Mouse (Mus musculus): ENCODE measurements around the gene Usp6nl. TPM values are rescaled to one million over a fixed set of nuclear protein-coding genes. Genes with fewer than 3 reads are reported as not detected.

Gene Usp6nl
- total RNA-seq, 2 experiments from 2014 or later: 8.3 to 9.7 TPM

DNA sequence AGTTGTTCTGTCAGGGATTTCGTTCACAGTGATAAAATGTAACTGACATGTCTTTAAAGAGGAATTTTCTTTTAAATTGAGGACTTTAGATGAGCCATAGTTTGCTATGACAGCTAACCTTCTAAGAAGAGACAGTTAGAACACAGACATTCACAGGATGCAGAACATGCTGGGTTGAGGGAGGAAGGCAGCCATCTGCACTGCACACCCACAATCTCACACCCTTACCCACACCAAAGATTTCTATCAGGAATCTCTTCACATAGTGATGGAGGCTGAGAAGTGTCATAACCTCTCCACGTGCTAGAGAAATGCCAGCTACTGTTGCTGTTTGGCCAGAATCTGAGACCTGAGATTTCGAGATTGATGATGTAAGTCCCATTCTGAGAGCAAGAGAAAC lies 139.8 kb downstream of the Usp6nl start:
- ATAC-seq (replicated peaks; ENCODE audit: poor library complexity, severe bottlenecking): no peak

DNA sequence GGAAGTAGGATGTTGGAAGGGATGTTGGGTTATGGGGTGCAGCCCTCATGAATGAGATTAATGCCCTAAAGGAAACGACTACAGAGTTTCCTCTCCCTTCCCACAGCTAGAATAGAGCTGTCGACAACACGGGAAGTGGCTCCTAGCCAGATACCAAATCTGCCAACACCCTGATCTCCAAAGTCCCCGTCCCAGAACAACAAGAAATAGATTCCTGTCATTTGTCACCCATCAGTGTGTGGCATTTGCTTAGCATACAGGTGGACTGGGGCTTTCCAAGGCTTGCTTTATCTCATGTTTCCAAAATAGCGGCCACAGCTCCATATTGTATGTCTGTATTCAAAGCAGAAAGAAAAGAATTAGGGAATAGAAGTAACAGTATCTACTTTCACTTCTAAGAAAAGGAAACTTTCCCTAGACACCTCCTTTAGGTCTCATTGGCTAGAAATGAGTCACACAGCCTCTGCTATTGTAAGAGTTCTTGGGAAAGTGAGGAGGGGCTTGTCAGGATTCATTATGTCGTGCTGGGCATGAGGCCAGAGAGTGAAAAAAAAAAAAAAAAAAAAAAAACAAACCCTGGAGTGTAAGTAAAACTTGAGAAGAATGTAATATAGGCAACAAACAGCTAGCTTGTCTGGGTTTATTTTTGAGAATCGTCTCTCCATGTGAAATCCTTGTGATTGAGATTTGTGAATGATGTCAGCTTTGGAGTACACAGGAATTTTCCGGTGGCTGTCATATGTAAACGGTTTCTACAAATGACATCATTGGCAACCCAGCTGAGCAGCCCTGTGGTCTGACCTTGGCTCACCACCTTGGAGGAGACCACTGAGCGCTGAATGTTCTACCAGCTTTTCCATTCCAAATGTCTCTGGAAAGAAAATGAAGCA lies 141.6 kb downstream of the Usp6nl start:
- no peak for ATAC-seq (replicated peaks; ENCODE audit: poor library complexity, severe bottlenecking)

DNA sequence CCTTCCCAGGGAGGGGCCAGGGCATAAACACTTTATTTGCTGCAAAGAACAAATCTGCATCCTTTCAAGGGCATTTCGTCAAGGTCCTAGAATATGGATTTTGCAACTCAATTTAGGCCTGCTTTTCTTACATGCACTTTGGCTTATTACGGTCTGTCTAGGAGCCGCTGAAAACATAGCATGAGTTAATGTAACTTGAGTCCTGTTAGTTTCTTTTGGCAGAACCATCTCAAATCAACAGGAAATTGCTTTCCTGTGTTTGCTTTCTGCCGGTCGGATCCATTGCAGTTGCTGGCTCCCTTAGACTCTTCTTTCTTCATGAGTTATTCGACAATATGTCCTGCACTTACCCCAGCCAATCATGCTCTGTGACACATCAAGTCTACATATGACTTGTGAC lies 143.9 kb downstream of the Usp6nl start:
- no peak for ATAC-seq (replicated peaks; ENCODE audit: poor library complexity, severe bottlenecking)

DNA sequence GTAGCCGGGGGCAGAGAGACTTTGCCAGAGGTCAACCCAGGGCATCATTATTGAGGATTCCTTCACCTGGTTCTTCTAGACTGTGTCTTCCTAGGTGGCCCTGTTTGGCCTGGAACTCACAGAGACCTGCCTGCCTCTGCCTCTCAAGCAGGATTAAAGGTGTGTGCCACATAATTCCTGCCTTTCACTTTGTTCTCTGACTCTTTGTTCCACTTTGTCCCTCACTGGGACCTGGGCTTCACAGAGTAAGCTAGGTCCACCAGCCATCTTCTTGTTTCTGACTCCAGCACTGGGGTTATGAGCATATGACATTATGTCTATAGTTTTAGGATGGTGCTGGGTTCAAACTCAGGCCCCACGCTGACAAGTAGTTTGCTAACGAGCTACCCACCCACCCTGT lies 144.9 kb downstream of the Usp6nl start:
- ATAC-seq (replicated peaks; ENCODE audit: poor library complexity, severe bottlenecking): no peak

DNA sequence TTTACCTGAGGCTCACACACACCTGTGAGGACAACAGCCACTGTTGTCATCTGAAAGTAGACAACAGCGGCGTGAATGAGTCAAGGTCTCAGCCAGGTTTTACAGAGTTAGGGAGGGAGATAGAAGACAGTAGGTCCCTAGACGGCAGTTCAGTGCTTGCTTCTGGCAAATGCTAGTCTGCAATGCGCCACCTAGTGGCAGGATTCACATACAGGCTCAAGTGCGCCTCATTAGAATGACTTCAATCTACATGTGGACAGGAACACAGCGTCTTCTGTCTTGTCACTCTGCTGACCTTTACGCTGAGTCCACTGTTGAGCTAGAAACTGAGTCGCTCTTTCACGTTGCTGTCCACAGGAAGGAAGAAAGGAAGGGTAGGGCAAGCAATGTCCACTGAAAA lies 146.7 kb downstream of the Usp6nl start:
- peak; percentile 76 for ATAC-seq (replicated peaks; ENCODE audit: poor library complexity, severe bottlenecking)

DNA sequence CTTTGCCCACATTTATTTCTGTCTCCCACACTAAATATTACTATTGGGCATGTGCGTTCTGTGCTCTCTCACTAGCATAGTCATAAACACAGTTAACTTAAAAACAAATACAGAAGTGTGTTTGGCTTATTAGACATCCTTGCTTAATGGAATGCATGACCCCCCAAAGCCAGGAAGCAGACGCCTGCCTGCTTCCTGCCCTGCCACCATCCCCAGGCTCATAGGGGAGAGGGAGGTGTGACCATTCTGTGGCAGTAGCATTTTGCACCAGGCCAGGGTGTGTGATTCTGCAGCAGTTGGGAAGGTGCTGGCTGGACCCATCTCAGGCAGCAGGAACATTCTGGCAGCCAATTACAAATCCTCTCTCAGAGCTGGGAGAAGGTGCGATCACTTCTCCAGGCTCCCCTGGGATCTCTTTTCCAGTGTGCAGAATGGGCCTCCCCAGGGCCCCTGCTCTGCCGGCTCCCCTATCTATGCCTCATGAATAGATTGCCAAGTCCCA lies 148.7 kb downstream of the Usp6nl start:
- ATAC-seq (replicated peaks; ENCODE audit: poor library complexity, severe bottlenecking): peak; percentile 39; the same call in 1 of the 2 replicates

DNA sequence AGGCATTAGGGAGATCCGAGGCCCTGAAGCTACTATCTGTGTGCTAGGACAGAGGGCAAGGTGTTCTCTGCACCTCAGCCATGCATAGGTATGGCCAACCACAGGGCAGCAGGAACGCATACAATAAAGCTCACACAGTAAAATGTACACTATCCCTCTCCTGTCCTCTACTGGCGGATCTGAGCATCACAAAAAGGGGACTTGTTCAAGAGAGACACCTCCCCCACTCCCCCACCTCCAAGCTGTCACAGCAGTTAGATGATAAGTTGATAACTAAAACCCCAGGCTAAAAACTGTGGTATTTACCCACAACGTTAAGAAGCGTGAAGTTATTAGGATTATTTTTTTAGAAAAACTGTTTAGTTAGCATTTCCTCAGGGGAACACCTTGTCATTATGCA lies 151.4 kb downstream of the Usp6nl start:
- no peak for ATAC-seq (replicated peaks; ENCODE audit: poor library complexity, severe bottlenecking)

DNA sequence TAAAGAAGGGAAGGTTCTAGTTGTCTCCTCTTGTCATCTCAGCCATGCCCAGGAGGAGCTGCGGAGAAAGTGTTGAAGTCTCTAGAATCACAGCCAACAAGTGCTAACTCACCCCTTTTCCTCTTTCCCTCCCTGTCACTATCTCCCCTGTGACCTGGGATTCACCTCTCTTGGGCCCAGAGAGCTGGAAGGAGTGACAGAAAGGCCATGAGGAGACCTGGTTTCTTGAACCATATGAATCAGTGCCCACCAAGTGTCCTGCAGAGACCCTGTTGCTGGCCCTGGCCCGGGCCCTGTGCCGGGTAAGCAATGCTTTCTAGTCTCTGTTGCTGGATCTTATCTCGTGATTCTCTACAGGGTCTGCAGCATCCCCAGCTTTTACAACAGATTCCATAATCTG lies 155.4 kb downstream of the Usp6nl start:
- no peak for ATAC-seq (replicated peaks; ENCODE audit: poor library complexity, severe bottlenecking)

DNA sequence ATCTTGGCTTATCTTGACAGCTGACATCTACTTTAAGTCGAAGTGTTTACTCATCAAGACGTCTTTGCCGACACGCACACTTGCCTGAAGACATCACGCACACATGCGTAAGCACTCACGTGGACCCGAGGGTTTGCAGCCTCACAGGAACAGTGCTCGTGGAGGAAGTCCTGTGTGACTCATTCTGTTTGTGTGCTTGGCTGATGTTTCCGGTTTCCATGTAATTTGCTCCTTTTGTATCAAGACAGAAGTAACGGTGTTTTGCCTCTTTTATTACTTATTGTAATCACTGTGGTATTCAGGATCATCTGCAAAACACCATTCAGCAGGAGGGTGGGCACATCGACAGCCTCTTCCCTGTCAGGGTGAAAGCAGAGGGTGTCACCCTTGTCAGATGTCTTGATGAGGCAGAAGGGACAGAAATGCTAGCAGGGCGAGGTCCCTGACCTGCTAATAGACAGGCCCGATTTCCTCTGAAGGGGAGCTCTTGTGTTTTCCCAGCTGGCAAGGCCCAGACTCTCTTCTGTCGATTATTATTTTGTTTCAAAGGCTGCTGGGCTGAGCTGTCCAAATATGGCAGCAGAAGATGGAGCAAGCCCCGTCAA lies 156.0 kb downstream of the Usp6nl start:
- ATAC-seq (replicated peaks; ENCODE audit: poor library complexity, severe bottlenecking): peak; percentile 91

DNA sequence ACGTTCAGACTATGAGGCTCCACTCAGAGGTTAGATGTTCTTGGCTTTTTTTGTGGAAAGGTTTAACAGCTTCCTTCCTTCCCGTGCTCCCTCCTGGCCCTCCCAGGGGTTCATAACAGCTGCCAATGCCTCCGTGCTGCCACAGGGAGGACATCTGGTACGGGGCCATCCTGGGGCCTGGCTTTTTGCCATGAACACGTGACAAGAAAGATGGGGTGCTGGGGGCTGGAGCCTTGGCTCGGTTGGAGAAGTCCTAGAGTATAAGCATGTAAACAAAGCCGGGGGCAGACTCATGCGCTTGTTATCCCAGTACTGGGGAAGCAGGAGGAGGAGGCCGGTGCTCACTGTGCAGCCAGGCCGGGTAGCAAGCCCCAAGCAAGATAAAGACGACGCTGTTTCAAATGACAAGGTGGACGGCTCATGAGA lies 156.5 kb downstream of the Usp6nl start:
- peak; percentile 31 for ATAC-seq (replicated peaks; ENCODE audit: poor library complexity, severe bottlenecking)

DNA sequence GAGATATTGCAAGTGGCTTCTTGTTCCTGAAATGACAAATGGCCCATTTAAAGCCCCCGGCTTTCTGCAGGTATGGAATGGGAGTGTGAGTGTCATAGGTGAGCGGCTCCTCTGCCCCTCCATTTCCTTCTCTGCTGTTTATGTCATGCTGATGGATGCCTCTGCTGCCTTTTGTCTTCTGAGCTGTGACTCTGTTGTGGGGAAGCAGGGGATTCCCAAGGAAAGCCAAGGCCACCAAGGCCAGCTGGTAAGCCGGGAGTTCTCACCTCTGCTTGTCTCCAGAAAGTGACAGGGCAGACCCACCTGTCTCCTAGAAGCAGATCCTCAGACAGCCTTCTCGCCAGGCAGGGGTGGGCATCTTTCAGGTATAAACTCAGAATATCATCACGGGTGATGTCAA lies 157.2 kb downstream of the Usp6nl start:
- no peak for ATAC-seq (replicated peaks; ENCODE audit: poor library complexity, severe bottlenecking)

DNA sequence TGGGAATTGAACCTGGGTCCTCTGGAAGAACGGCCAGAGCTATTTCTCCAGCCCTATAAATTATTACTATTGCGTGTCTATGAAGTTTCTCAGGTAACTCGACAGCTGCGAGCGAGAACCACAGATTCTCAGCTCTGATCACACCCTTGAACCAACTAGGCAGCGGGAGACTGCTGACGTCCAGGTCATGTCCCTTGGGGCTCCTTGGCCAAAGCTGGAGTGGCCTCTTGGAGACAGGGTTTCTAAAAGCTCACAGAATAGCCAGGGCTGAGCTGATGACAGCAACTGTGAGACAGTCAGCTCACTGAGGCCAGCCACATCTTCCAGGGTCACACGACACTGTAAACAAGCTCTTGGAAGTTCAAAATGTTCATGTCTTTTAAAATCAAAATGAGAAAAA lies 159.5 kb downstream of the Usp6nl start:
- ATAC-seq (replicated peaks; ENCODE audit: poor library complexity, severe bottlenecking): no peak

DNA sequence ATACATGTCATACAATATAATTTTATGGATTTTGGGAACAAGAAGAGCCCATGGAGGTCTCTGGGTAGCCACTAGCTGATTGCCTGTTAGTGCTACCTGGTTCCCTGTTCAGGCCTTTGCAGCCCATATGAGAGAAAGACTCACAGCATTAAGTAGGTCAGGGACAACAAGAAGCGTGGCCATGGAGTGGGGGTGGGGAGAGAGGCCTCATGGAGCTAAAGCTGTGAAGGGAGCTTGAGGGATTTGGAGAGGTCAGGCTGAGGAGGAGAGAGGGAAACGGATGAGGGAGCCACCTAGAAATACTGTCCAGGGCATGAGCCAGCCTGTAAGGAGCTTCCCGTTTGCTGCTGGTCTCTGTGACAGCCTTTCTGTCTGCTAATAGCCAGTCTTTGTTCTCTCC lies 159.9 kb downstream of the Usp6nl start:
- ATAC-seq (replicated peaks; ENCODE audit: poor library complexity, severe bottlenecking): no peak

DNA sequence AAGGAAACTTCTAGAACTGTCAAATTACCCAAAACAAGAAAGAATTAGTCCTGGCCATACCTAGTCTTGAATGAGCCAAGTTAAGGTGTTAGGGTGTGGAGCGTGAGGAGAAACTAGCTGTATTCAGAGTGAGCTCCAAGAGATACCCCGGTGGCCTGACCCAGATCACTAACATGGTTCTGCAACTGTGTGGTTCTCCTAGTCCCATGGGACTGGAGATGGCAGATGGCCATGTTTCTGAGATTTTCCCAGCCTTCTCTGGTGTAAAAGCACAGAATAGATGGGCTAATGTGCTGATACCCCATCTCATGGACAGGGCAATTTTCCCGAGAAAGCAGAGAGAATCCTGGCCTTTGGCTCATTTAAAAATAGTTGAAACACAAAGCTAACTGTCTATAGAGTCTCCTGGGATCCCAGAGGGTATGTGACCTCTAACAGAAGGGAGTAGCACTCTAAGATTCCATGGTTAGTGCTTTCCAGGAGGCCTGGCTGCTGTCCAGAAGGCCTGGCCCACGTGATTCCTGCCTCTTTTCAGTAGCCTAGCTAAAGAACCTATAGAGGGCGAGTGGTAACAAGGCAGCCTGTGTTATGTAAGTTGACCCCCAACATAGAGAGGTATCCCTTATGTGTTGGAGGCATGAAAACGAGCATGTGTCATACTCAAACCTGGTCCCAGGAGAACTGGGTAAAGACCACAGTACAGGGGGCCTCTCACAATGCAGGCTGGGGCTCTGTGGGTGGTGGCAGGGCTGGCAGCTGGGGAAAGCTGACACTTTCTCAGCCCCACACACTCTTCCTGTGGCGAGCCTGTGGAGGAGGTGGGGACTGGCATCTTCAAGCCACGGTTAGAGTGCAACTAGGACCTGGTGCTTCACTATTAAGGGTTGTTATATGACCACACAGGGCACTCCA lies 160.9 kb downstream of the Usp6nl start:
- ATAC-seq (replicated peaks; ENCODE audit: poor library complexity, severe bottlenecking): no peak

DNA sequence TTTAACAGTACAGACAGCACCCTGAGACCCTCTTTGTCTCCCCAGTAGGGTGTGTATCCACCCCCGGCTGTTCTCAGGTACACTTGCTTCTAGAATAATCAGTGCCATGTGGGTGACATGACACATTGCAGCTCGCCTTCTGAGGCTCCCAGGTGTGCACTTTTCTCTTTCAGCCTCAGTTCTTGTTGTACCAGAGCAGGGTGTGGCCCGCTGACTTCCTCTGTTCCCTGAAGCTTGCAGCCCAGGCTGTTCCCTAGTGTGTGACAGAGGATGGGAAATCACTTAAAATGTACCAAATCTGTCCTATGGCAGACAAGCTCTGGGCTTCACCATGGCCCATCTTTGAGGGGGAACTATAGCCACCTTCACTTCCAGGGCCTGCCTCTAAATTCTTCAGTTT lies 161.7 kb downstream of the Usp6nl start:
- no peak for ATAC-seq (replicated peaks; ENCODE audit: poor library complexity, severe bottlenecking)

DNA sequence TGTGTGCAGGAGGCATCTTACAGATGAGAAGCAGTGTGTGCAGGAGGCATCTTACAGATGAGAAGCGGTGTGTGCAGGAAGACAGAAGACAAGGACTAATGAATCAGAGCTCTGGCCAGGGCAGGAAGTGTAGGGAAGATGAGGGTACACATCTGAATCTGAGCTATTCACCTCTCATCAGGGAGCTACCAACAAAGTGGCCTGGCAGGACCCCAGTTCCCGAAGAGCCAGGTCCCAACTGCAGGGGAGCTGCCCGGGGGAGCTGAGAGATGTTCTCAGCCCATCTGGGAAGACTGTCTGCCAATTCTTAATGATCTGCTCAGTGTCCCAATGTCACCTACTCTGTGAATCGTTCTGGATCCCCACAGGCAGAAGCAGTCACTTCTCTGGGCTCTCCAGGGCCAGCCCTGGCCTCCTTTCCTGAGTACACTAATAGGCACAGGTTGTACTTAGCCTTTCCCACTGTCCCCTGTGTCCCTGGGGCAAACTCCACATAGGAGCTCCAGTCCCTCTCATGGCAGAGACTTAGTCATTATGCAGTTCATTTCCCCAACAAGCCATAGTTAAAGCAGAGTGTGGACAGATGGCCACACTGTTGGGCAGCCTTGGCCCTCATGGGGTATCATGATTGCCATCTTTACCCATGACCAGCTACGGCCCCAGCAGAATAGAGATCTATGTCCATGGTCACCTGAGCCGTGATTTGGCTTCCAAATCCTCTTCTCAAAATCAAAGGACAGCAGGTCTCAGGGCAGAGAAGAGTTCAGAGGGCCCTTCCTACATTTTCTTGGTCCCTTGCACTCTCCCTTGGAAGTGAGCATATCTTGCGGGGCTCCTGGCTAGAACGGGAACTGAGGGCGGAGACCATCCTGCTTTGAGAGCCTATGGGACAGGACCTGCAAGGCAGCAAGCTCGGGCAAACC lies 165.4 kb downstream of the Usp6nl start:
- ATAC-seq (replicated peaks; ENCODE audit: poor library complexity, severe bottlenecking): no peak

DNA sequence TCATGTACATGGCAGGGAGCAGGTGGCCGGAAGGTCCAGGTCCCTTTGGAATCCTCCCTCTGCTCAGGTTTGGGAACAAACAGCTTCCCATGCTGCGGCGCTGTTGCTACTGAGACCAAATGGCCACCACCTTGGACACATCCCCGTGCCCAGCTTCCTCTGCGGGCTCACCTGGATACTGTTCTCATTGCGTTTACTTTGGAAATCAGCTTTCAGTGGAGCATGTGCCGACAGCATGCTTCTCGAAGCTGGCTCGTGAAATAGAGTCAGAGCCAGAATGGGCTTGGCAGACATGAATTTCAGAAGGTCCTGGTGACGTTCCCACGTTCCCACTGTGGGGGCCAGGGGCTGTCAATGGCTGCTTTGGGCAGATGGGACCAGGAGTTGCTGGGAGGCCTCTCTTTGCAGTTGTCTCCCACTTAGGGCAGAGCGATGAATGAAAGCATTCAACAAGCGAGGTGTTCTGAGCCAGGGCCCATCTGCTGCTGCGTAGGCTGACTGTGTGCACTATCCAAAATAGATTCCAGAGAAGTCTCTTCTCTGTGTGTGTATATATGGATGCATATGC lies 166.1 kb downstream of the Usp6nl start:
- ATAC-seq (replicated peaks; ENCODE audit: poor library complexity, severe bottlenecking): no peak

DNA sequence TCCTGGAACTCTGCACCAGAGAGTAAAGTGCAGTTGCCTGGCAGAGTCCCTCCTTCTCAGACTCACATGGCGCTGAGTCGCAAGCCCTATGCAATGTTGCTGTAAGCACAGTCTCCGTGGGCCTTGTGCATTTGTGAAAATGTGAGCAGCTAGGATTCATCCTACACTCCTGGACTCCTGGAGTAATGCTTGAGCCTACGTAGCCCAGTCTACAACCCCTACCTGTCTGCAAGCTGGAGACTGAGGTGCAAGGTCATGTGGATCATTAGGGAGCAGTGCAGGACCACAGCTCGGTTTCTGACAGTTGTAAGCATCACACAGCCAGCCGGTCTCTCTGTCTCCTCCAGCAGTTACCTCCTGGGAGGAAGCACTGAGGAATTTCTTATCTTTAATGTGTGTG lies 167.6 kb downstream of the Usp6nl start:
- no peak for ATAC-seq (replicated peaks; ENCODE audit: poor library complexity, severe bottlenecking)

DNA sequence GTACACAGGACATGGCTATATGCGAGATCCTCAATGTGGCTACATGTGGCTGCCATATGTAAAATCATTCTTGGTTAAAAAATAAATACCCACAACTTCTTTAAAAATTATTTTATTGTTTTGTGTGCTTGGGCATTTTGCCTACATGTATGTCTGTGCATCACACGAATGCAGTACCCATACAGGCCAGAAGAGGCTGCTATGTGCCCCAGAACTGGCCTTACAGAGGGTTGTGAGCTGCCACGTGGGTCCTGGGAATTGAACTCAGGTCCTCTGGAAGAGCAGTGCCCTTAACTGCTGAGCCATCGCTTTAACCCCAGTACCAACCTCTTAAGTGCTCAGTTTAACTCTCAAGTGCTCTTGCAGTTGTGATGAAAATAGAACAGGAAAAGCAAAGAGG lies 168.4 kb downstream of the Usp6nl start:
- ATAC-seq (replicated peaks; ENCODE audit: poor library complexity, severe bottlenecking): no peak
